Comparison of ENCODE assay signal across 8 mouse cellular contexts in the genomic region with DNA sequence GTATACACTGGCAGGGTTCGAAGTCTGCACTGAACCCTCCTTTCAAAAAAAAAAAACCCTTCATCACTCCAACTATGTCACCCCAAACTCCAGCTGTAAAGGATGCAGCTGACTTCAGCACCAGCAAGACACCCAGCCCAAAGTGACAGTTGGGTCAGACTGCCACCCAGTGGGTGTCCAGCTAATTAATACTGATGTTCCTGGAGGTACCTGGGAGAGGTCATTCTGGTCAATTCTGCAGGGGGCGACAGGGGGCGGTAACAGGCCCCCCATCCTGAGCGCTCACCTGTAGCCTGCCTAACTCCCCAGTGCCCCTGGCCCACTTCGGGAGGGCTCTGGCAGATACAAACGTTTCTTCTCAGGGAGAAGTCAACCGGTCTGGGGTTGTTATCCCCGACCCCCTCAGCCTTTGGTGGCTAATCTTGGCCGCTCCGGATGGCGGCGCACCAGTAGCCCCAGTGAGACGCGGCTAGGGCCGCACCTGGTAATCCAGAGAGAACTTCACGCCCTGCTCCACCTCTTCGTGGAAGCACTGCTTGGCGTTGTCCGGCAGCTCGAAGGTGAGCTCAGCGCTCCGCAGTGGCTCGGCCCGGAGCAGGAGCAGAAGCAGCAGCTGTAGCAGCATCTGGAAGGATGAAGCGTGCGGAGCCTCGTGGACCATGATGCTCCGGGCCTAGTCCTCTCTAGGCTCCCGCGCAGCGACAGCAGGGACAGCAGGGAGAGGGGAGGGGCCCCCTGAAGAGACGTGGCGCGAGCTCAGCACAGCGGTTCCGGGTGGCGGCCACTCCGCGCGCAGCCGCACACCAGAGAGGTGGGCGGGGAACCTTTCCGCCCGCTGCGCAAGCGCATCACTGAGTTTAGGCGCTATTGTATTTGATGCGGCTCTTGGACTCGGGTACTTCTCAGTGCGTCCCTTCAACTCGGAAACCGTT. TPM values are rescaled to one million over a fixed set of nuclear protein-coding genes. Genes with fewer than 3 reads are reported as not detected.
DNase-seq lines count a peak whose midpoint lies in the region; ATAC-seq and TF ChIP-seq lines count a peak whose summit lies in the region.

A gene (minus strand): TSS at position 804 of the 932 bp plus-strand sequence.

- DNase-seq in 3T3-L1 (ENCODE audit: low read depth, low spot score): peak; percentile 89
- peak; percentile 70 to 84 for DNase-seq in adrenal gland, postnatal 4 days (ENCODE audit: low spot score in 2 of 2)
- peak; percentile 97 for DNase-seq in embryonic facial prominence, embryonic 14.5 days (ENCODE audit: low spot score)
- DNase-seq in heart, adult 2 months: peak; percentile 92 to 96
- DNase-seq in kidney, adult 8-10 months: peak; percentile 88 to 89
- peak; percentile 61 to 89 for DNase-seq in spleen, postnatal 10 days (ENCODE audit: low spot score in 2 of 2)

- H3K27me3 ChIP-seq in embryonic facial prominence, embryonic 14.5 days (replicated peaks; ENCODE audit: control insufficient read depth, insufficient read depth, low read length): no peaks in the 10 kb centered on the region
- no peaks in the 10 kb centered on the region for H3K27me3 ChIP-seq in heart, adult 2 months (ENCODE audit: control insufficient read depth, insufficient read depth, low read length)
- no peaks in the 10 kb centered on the region for H3K27me3 ChIP-seq in limb, embryonic 13.5 days
- H3K27me3 ChIP-seq in midbrain, embryonic 16.5 days (ENCODE audit: control insufficient read depth, insufficient read depth, low read depth, low read length): no peaks in the 10 kb centered on the region

- intact Hi-C loops in heart, adult 2 months (cut with DNase I): loop anchor here (5.0 to 10.0 kb wide), 2 partner anchors 88 to 270 kb away; no protein-coding TSS in a partner anchor

- no peaks in the 10 kb centered on the region for H3K79me2 ChIP-seq in heart, adult 2 months (replicated peaks; ENCODE audit: control insufficient read depth, insufficient read depth, low read length)

- peak; percentile 100 for ATAC-seq in embryonic facial prominence, embryonic 14.5 days (ENCODE audit: low read depth)
- ATAC-seq in limb, embryonic 13.5 days (ENCODE audit: low FRiP score, low read depth): peak; percentile 99
- peak; percentile 99 for ATAC-seq in midbrain, embryonic 16.5 days

- H3K27ac ChIP-seq in embryonic facial prominence, embryonic 14.5 days (replicated peaks; ENCODE audit: low read depth, low read length): peak within 1 kb of the TSS; percentile 85
- H3K27ac ChIP-seq in heart, adult 2 months: peak within 1 kb of the TSS; percentile 81
- peak within 1 kb of the TSS; percentile 83 for H3K27ac ChIP-seq in limb, embryonic 13.5 days
- H3K27ac ChIP-seq in midbrain, embryonic 16.5 days (ENCODE audit: low read length): peak within 1 kb of the TSS; percentile 88

- H3K4me3 ChIP-seq in embryonic facial prominence, embryonic 14.5 days (ENCODE audit: low read depth, low read length): peak within 1 kb of the TSS; percentile 74
- H3K4me3 ChIP-seq in heart, adult 2 months: peak within 1 kb of the TSS; percentile 68
- H3K4me3 ChIP-seq in limb, embryonic 13.5 days: peak within 1 kb of the TSS; percentile 62
- peak within 1 kb of the TSS; percentile 61 for H3K4me3 ChIP-seq in midbrain, embryonic 16.5 days (ENCODE audit: low read depth, low read length)

- TF ChIP-seq CTCF in heart, adult 2 months (IDR thresholded peaks at IDR 0.05): peak; percentile 57

- H3K4me1 ChIP-seq in embryonic facial prominence, embryonic 14.5 days (ENCODE audit: control insufficient read depth, insufficient read depth, low read length): peaks cover 6% of the 10 kb centered on the region
- H3K4me1 ChIP-seq in heart, adult 2 months (ENCODE audit: control insufficient read depth, insufficient read depth, low read length): peaks cover 3% of the 10 kb centered on the region; the same call in 1 of the 2 replicates
- H3K4me1 ChIP-seq in limb, embryonic 13.5 days: peaks cover 10% of the 10 kb centered on the region; the same call in 1 of the 2 replicates
- H3K4me1 ChIP-seq in midbrain, embryonic 16.5 days (ENCODE audit: control insufficient read depth, insufficient read depth, low read length): peaks cover 5% of the 10 kb centered on the region; the same call in 1 of the 2 replicates

- peak within 1 kb of the TSS; percentile 92 for H3K4me2 ChIP-seq in embryonic facial prominence, embryonic 14.5 days (ENCODE audit: low read depth, low read length)
- H3K4me2 ChIP-seq in limb, embryonic 13.5 days (replicated peaks): peak within 1 kb of the TSS; percentile 92
- peak within 1 kb of the TSS; percentile 70 for H3K4me2 ChIP-seq in midbrain, embryonic 16.5 days (ENCODE audit: low read length)

- WGBS in embryonic facial prominence, embryonic 14.5 days: 3% methylated on average over 40 of the region's 52 CpGs
- 1% methylated on average over 52 of the region's 52 CpGs for WGBS in heart, adult 2 months
- WGBS in limb, embryonic 13.5 days: 2% methylated on average over 52 of the region's 52 CpGs
- WGBS in midbrain, embryonic 16.5 days: 2% methylated on average over 51 of the region's 52 CpGs

- H3K9me3 ChIP-seq in embryonic facial prominence, embryonic 14.5 days (ENCODE audit: control insufficient read depth, low read length): no peaks in the 10 kb centered on the region
- H3K9me3 ChIP-seq in limb, embryonic 13.5 days: no peaks in the 10 kb centered on the region
- no peaks in the 10 kb centered on the region for H3K9me3 ChIP-seq in midbrain, embryonic 16.5 days (replicated peaks; ENCODE audit: control insufficient read depth, low read length, poor library complexity, severe bottlenecking)

- H3K9ac ChIP-seq in embryonic facial prominence, embryonic 14.5 days (ENCODE audit: low read depth, low read length): peak within 1 kb of the TSS; percentile 88
- H3K9ac ChIP-seq in heart, adult 2 months (ENCODE audit: low read depth, low read length): peak within 1 kb of the TSS; percentile 75
- peak within 1 kb of the TSS; percentile 85 for H3K9ac ChIP-seq in limb, embryonic 13.5 days
- peak within 1 kb of the TSS; percentile 81 for H3K9ac ChIP-seq in midbrain, embryonic 16.5 days (ENCODE audit: low read depth, low read length)

- H3K36me3 ChIP-seq in embryonic facial prominence, embryonic 14.5 days (ENCODE audit: control insufficient read depth, insufficient read depth, low read length): peaks cover 29% of the 10 kb centered on the region
- H3K36me3 ChIP-seq in heart, adult 2 months (ENCODE audit: control insufficient read depth, insufficient read depth, low read length): no peaks in the 10 kb centered on the region
- peaks cover 34% of the 10 kb centered on the region for H3K36me3 ChIP-seq in limb, embryonic 13.5 days
- 0 out of 2 replicates have a peak, but pooled peaks cover 5% of the 10 kb centered on the region for H3K36me3 ChIP-seq in midbrain, embryonic 16.5 days (ENCODE audit: control insufficient read depth, insufficient read depth, low read length)

- TF ChIP-seq POLR2A in heart, adult 2 months (IDR thresholded peaks at IDR 0.05; ENCODE audit: insufficient read depth, low read depth, low read length): peak; percentile 88

- 0 out of 2 replicates have a peak, but pooled peaks have one; percentile 37 for TF ChIP-seq EP300 in heart, adult 2 months (IDR thresholded peaks at IDR 0.05; ENCODE audit: insufficient read depth, low read depth, low read length)

RNA-seq across cellular contexts. Expression of the gene that starts here (rescaled TPM):
- 10 to 100 TPM; 92.7 to 92.8 TPM for total RNA-seq in adrenal gland, postnatal 4 days (2021)
- 171 and 186 TPM in 2 replicates for polyA plus RNA-seq in embryonic facial prominence, embryonic 14.5 days (2014; fragmentation: Nextera tagmentation; extraction: Ambion mirVana)
- total RNA-seq in heart, adult 2 months (2021): 10 to 100 TPM; 24.1 to 26.4 TPM
- polyA plus RNA-seq in heart, adult 2 months (2012; rRNA removed): 40.5 and 51.6 TPM in 2 replicates
- 110 and 113 TPM in 2 replicates for polyA plus RNA-seq in limb, embryonic 13.5 days (2015; fragmentation: Nextera tagmentation; extraction: Ambion mirVana)
- 56.0 and 58.9 TPM in 2 replicates for polyA plus RNA-seq in midbrain, embryonic 16.5 days (2015; fragmentation: Nextera tagmentation; extraction: Ambion mirVana)

Comparison
In these comparisons a context has a peak if more than half of its experiments do, and no peak if none do; other contexts are left out.
1. Peak in every context shown above with its lines: DNase-seq, ATAC-seq, H3K4me3 ChIP-seq and H3K27ac ChIP-seq.